Mouse (Mus musculus) monocyte, adult 2 months (primary cell): ENCODE results near the gene Vwa5a.

Experiments
- DNase-seq, 2 experiments: peaks; one replicate each; pipeline ENCODE4 v3.0.0; 2022; ENCODE audit warnings: low spot score in 2 of 2, low read depth in 1 of 2

Vwa5a gene

GRCm38 (mm10) chr9:38718102-38718501 is at the start of gene Vwa5a:
Gene Vwa5a, plus strand, starts transcription at chr9:38718268.
- DNase-seq, result no peak

- DNase-seq, result no peak
Observed at GRCm38 (mm10) chr9:38672887-38673286, 45.2 kb upstream of the Vwa5a start.

DNA sequence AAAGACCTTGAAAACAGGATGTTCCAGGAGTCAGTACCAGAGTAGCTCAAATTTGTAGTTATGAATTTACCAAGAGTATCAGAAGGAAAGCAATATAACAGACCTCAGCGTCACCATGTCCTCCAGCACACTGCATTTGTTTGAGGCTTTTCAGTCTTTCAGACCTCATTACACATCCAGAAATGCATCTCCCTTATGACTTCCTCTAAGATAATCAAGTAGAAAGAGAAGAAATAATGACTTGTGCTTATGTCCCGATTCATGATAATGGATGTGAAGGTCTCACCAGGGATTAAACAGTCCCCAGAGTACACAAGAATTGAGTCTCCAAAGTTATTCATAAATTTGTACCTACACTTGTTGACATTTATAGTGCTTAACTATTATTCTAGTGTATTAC is 43.6 kb upstream of the Vwa5a start, which contains the start of gene Olfr918:
TSS of gene Olfr918 (minus strand) at position 101 of the 400 bp plus-strand sequence.
- DNase-seq, result no peak

- DNase-seq, result no peak
Observed at GRCm38 (mm10) chr9:38718927-38719441, 916 bp downstream of the Vwa5a start.

DNA sequence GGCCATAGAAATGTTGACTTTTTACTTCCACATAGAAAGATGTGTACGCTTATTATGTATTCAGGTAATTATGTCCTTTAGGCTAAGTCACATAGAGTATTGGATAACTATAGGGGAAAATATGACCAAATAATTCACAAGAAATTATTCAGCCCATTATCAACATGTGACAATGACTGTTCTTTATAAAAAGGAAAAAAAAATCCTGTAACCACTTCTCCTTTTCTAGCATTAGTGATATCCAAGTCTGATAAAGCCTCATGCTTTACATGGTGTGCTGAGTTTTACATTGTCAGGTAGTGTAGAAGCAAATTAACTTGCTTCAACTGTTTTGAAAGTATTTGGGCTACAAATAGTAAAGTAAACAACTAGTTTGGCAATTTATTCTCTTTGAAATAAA is 6.0 kb downstream of the Vwa5a start:
- DNase-seq, result no peak

DNA sequence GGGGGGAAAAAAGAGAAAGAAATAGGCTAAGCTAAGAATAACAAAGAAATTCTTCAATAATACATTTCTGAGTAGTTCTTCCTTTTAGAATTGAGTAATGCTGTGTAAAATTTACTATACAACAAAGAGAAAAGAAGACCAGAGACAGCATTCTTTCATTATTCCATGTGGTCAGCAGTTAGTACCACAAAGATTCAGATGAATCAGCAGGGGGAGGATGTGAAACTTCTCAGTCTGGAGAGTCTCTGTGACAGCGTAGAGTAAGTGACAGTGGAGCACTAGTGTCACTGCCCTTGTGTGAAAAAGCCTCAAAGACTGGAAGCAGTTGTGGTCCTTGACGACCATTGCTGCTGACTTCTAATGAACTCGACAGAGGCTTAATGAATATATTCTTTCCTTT is 10.2 kb downstream of the Vwa5a start:
- no peak for DNase-seq

GRCm38 (mm10) chr9:38741408-38741807 is 23.3 kb downstream of the Vwa5a start:
- no peak for DNase-seq

GRCm38 (mm10) chr9:38744619-38745315 is 26.7 kb downstream of the Vwa5a start:
- no peak for DNase-seq

- DNase-seq, result no peak
Observed at GRCm38 (mm10) chr9:38751999-38752398, 33.9 kb downstream of the Vwa5a start, which contains the start of gene Olfr920. Gene Olfr920, plus strand, starts transcription at chr9:38752299.

- no peak for DNase-seq
Observed at GRCm38 (mm10) chr9:38772768-38773167, 54.7 kb downstream of the Vwa5a start, which contains the start of gene Olfr921. Gene Olfr921, plus strand, starts transcription at chr9:38773068.

- DNase-seq, result no peak
Observed at GRCm38 (mm10) chr9:38792689-38793088, 74.6 kb downstream of the Vwa5a start.
